Mouse (Mus musculus) inflammation-experienced regulatory T-cells, adult 6 months (primary cell): ENCODE measurements at regions not wholly inside any gene's neighbourhood (a gene's known extent, or its start where the extent isn't known, plus 50 kb on each side); places are given as distances from the start of the nearest gene placed in this dataset.

Experiments
- ATAC-seq: one replicate; pipeline ENCODE4 v1.8.0; 2017

DNA sequence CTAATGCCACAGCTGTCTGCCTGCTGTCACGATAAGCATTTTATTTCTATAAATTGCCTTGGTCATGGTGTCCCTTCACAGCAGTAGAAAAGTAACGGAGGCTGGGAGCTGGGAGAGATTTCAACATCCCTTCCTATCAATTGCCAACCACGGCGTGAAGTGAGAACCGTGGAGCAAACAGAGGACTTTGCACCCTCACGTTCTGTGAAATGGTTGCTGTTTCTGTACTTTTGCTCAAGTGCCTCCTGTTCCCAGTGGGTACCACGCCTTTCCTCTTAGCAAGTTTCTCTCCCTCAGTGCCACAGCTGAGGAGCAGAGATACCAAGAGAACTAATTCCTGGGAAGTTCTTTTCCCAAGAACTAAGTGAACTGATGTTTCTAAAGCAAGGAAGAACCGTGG, 99.6 kb upstream of the Hes1 start:
- no peak for ATAC-seq

DNA sequence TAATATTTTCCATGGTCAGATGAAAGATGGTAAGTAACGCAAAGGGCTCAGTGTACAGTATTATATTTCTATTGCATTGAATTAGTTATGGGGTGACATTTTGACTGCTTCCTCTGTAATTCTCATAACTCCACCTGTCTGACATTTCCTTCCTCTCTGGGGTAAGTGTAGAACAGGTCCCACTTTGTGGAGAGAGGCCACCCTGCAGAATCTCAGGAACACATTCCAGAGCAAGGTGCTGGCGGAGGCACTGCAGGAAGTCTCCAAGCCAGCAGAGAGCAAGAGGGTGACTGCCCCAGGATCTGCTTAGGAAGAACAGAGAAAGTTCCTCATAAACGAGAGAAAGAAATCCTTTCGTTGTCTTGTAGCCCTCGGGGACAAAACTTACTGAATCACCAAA, 95.4 kb upstream of the Hes1 start:
- ATAC-seq: no peak

DNA sequence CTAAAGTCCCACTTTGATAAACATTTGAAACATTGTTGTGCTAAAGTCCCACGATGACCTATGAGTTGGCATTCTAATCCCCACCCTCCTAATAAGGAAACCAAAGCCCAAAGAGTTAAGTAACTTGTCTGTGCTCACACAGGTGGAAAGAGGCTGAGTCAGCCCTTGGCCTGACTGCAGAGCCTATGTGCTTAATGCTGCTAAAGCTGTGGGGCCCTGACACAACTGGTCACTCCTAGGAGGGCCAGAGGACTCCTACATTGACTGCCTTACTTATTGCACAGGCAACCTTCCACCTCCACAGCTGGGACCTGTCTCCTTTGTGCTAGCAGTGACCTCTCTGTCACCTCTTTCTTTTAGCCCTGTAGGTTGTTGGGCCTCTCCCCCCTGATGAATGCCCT, 91.4 kb upstream of the Hes1 start:
- no peak for ATAC-seq

DNA sequence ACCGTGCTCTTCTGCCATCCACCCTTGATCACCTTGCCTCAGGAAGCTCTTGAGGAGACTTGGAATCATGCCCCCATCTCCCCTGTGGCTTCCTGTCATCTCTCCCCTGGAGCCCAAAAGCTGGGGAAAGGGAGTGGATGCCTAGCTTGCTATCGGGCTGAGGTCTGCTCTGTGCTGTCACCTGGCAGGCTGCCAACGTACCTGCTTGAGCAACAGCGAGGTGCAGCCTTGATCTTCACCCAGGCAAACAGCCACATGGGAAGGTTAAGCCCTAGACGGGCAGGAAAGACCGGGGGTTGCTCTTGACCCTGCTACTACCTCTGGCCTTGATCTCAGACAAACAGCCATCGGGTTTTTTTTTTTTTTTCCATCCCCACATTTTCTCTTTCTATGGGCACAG, 90.9 kb upstream of the Hes1 start:
- ATAC-seq: no peak

DNA sequence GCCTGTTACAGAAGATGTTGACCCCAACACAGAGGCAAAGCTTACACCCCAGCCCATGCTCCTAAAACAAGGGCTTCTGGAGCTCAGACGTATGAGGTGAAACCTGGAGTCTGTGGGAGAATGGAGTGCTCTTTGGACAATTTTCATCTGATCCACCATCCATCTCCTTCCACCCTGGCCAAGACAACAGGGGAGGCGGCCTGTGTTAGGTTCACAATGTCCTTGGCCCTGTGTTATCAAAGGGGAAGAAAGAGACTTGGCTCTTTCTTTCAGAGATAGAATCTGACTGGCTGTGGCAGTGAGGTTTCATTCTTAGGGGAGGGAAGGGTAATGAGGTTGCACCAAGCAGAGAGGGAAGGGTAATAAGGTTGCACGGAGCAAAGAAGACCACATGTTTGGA, 88.4 kb upstream of the Hes1 start:
- ATAC-seq: no peak

DNA sequence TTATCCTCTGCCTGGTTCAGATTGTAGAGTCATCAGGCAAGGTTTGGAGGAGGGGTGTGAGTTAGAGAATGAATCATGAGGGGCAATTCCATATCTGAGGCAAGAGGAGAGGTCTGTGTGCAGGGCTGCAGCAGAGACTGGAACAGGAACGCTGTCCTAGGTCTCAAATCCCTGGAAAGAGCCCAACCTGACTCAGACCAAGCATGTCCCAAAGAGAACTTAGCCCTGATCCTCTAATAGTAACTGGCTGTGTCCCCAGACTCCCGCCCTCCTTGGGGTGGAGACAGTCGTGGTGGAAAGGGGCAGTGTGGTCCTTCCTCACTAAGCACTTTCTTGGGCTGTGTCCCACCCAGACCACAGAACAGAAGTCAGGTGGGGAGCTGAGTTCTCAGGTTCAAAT, 87.2 kb upstream of the Hes1 start:
- ATAC-seq: no peak

DNA sequence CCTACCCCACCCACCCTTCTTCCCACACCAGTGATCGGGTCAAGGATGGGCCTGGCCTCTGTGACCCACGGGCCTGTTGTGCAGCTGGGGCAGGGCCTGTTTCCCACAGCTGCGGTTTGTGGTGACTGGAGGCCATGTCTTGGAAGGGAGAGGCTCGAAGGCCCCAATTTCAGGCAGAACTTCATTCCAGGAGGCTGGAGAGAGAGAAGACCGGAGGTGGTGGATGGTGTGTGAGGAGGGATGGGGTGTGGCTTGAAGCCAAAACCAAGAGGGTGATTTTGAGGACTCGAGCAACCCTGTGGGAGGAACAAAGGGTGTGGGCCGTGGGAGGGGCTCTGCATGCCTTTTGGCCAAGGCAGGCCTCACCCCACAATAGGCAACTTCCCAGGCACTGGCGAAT, 86.5 kb upstream of the Hes1 start:
- no peak for ATAC-seq

DNA sequence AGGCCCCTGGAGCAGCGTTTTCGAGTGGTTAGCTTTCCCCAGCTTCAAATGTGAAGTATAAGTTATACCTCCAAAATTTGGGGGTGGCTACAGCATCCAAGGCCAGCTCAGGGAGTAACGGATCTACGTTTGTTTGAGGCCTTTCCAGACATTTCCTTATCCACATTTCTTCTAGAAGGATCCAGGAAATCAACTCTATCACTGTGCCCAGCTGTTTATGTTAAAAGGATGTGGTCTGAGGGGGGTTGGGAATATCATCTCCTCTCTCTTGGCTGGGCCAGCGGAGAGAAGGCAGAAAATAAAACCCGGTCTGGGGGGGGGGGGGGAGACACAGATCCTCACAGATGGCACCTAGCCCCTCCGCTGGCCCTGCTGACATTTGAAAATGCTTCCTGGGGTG, 85.1 kb upstream of the Hes1 start:
- no peak for ATAC-seq

DNA sequence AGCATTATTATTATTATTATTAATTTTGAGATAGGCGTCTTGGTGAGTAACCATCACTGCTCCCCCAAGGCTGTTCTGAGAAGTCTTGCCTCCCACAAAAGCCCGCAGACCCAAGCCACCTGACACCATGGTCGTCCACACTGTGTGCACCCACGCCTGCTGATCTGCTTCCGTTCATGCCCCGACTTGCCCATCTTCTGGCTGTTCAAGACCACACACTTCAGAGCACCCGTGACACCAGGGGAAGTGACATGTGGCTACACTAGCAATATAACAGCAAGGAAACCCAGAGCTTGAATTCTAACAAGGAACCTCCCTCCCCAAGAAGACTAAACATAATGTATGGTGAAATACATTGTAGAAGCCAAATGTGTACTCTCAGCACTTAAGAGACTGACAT, 82.6 kb upstream of the Hes1 start:
- no peak for ATAC-seq

DNA sequence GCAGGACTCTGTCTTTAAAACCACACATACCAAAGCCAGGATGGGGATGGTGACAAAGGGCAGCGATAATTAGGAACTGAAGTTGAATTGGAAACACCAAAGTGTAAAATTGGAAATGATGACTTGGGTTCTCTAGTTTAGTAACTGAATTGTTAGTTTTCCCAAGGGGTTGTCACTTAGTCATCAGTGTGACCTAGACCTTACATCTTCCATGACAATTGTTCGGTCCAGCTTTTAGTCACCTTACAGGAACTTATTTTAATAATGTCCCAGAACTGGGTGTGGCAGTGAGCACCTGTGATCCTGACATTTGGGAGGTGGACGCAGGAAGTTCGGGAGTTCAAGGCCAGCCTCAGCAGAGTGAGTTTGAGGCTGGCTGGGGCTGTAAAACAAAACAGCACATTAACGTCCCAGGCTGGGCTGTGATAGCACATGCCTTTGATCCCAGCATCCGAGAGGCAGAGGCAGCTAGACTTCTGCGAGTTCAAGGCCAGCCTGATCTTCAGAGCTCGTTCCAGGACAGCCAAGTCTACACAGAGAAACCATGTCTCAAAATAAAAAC, 81.9 kb upstream of the Hes1 start:
- no peak for ATAC-seq

DNA sequence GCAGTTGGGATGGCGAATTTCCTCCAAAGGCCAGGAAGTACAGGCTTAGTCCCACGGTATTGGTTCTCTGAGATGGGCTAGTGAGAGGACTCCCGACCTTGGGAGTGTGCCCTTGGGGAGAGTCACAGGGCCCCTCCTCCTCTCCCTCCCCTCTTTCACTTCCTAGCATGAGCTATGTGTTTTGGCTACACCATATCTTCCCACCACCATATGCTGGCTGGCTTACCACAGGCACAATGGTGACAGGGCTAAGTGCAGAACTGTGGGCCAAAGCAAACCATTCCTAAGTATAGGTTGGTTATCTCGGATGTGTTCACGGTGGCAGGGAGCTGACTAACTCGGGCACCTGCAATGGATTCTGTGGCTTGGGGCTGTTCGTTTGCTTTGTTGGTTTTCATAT, 81.0 kb upstream of the Hes1 start:
- ATAC-seq: no peak

DNA sequence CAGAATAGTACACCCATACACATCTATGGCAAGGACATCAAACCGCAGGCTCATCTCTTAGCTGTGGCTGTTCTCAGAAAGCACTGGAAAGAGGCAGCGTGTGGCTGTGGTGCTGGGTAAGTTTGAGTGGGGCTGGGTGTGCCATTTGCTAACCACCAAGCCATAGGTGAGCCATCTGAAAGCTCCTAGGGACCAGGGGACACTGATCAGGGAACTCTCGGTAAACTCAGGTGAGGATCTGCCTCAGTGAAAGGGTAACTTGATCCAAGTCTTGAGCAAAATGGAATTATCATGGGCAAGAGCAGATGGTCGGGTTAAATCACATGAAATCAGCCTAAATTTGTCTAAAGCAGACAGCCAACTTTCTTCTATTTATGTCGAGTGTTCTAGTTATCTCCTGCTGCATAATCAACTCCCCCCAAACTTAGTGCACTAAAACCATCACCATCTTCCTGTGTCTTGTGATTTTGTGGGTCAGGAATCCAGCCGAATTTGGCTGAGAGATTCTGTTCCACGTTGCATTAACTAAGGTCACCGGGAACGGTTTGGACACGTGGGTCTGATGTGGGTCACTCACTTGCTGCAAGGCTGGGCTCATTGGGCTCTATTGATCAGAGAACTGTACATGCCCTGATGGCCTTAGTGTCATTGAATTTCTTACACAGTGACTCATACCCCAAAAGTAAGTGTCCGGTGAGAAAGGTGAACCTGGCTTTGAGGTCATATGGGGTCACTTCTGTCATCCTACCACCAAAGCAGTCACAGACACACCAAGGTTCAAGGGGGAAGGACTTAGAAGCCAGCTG, 78.9 kb upstream of the Hes1 start:
- no peak for ATAC-seq

DNA sequence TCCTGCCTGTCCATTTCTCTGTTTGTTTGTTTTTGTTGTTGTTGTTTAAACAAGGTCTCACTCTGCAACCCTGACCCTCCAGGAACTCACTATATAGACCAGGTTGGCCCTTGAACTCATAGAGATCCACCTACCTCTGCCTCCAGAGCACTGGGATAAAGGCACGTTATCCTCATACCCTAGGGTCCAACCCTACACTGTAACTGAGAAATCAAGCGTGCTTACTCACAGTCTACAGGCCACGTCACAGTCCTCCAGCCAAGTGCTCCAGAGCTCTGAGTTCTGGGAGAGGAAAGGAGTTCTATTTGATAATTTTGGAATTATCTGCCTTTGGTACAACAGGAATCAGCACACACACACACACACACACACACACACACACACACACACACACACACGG, 76.6 kb upstream of the Hes1 start:
- no peak for ATAC-seq

DNA sequence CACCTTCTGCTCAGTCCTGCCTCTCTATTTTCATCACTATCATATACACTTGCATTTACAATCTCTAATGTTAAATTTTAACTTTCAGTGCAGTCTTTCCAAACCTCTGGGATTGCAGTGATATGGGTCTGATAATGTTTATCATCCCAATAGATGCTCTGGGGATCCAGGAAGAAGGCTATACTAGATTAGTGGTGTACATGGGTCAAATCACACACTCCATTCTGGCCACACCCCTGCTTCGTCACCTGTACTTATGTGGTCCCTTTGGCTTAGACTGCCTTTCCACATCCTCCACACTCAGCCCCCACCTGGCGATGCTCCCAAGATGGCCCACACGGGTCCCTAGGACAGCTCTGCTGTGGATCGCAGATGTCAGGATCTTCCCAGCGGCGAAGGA, 76.2 kb upstream of the Hes1 start:
- ATAC-seq: no peak

DNA sequence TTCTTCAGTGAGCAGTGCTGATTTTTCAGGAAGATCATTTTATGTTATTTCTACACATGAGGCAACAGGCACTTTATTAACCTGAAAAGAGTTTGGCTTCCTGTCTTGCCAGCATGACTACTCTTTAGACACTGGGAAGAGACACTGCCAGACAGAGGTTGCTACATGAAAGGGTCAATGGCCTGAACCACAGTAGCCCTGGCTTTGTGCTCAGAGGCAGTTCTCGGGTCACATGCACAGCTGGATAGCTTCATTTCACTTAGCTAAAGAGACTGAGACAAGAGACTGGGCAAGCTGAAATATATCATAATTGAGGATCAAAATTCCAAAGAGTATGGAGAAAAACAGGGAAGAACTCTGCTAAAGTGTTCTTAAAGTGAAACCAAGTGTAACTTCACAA, 74.9 kb upstream of the Hes1 start:
- no peak for ATAC-seq

DNA sequence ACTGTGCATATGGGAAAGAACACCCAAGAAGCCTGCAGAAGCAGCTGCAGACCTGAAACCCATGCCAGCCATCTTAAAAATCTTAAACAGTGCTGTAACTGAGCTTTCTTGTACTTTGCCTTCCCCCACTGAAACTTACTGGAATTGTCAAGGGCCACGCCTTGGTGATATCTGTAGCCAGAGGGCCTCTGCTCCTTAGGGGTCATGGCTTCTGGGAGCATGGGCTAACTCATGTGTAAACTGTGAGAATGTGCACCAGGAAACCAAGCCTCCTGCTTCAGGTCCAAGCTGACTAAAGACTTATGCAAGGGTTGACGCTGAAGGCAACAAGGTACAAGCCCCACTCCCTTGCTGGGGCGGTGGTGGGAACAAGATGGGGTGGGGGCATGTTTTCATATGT, 73.8 kb upstream of the Hes1 start:
- ATAC-seq: no peak

DNA sequence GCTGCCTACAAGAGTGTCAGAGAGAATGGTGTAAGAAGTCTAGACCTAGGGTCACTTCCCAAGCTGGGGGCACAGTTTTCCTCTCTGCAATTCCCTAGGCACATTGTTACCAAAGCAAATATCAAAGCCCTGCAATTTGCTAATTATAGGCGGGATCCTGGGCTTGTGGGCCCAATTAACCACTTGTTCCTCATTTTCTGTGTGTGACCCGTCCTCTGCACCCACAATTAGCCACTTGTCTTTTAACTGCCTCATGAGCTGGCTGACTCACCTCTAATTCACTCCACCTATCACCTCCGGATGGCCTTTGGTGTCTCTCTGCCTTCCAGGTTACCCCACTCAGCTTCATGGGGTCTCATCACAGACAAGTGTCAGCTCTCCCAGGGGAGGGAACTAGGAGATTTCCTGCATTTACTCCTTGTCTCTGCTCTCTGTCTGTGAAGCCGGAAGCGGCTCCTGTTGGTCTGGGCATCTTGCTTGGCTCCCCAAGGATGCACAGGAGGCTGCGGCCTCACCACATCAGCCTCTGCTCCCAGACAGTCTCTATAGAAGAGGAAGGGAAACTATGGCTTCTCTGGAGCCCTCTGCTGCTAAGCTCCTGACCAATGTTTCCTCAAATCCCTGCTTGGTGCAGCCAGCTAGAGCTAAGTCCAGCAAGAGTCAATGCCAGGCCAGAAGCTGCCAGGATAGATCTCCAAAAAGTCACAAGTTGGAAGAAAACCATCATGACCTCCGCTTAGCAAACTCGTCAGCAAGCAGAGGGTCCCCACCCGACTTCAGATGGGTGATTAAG, 73.2 kb upstream of the Hes1 start:
- no peak for ATAC-seq

DNA sequence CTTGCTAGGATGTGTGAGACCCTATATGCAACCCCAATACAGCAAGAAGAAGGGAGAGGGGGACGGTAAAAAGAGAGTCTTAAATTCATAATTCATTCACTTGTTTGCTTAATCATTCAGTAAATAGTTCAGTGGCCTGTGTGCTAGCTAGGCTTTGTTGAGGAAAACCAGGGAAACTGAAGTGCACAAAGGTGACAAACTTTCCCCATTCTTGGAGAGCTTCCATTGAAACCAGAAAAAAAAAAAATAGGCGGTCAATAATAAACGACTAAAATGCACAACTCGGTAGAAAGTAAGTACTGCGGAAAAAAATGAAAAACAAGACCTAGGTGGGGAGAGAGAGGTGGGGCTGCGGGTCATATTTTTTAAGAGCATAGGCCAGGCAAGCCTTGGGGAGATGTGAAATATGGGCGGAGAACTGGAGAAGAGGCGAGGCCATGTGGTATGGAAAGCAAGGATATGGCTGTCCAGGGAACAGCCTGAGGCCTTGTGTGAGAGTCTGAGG, 72.3 kb upstream of the Hes1 start:
- ATAC-seq: no peak

DNA sequence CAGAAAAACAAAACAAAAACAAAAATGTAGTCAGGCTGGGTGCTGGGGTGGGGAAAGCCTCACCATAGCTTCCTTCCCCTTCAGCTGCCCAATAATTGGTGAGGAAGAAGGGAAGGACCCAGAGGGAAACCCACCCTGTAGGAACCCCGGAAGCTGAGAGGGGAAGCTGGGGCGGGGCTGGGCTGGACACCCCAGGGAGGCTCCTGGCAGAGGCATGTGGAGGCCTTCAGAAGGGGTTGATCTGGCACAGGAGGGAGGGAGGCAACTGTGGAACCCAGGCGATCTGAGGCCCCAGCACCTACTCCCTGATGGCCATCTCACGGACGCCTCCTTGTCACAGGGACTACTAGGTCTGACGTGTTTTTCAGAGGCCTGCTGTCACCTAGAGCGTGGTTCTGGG, 71.1 kb upstream of the Hes1 start:
- ATAC-seq: no peak

DNA sequence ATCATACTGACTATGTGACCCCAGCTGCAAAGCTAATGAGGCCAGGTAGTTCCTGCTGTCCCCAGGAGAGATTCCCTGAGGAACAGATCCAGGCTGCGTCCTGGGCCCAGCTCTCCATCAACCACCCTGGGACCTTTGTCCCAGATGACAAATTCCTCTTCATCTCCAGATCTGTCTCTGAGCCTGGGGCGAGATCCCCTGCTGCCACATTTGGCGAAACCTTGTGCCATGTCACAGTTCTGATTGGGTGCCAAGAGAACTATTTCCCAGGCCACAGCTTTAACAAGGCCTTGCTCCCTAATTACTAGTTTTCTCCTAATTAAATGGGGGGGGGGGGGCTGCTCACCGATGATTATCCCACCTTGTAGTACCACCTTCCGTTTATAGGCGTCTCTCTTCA, 70.6 kb upstream of the Hes1 start:
- no peak for ATAC-seq

DNA sequence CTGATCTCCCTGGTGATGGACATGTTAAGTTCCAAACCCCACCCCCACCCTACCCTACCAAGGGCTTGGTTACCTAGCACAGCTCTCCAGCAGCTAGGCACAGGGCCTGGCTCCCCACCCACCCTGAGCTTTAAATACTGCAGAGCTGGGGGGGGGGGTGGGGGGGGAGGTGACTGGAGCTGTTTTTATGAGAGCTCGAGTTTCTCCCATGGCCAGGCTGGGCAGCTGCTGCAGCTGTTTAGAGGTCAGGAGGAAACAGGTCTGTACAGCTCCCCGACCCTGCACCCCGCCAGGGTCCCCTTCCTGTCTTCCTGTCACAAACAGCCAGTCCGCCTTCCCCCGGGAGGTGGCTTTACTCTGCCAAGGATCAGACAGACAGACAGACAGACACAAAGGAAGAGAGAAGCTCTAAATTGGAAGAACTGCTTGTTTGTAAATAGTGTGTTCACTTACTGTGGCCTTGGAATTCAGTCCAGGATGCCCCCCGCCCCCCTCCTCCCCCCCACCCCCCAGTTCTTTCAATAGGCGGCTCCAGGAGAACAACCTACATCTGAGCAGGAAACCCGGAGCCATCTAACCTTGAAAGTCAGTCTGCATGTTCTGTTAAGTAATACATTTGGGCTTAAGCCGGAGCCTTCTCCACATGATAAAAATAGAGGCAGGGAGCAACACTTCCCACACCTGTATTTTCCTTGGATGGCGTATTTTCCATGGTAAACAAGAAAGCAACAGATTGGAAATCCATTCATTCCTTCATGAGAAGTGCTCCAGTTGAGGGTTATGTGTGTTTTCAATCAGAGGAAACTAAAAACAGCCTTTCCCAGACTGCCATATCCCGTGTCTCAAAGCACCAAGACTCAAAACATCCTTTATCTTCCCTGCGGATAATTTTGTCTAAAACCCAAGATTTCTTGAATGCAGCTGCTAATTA, 67.8 kb upstream of the Hes1 start:
- ATAC-seq: no peak

DNA sequence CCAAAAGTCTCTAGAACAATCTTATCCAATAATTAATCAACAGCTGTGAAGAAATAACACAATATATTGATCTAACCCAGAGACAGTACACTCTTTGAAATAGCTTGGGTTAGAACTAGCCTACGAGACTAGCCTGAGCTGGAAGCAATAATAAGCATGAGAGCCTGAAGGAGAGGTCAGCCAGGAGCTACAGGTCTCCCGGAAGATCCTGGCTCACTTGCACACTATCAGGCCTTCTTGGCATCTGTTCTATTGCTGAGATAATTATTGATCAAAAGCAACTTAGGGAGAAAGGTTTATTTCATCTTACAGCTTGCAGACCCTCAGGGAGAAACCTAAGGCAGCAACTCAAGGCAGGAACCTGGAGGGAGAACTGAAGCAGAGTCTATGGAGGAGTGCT, 64.0 kb upstream of the Hes1 start:
- no peak for ATAC-seq

DNA sequence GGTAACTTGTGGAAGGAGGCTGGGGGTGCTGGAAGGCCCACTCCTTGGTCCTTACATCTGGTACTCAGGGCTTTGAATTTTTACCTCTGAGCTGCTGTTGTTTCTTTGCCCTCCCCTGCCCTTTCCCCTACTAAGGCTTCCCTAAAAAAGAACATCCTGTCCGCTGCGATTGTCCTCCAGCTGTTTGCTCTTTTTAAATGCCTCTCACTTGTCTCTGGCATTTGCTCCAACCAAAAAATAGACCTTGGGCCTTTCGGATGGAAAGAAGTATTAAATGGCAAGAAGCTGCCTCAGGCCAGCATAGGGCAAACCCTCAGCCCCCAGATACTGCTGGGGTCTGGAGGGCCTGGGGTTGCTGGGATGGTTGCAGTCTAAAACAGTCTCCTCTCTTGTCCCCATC, 59.1 kb upstream of the Hes1 start:
- ATAC-seq: no peak
